Mouse (Mus musculus) heart, embryonic 16.5 days (tissue): ENCODE measurements around the gene Ptpn5. TPM values are rescaled to one million over a fixed set of nuclear protein-coding genes. Genes with fewer than 3 reads are reported as not detected.

Source experiments
- ATAC-seq: fragments of 200-750 bp; cut with Nextera tagmentation; replicated peaks from 2 replicates; pipeline ENCODE4 v1.8.0; 2017; ENCODE audit warnings: moderate number of reproducible peaks; ENCODE audit not compliant: insufficient read depth, low FRiP score; ENCODE audit errors: extremely low read depth
- H3K27ac ChIP-seq: fragments of 300-500 bp; sonication (generic); 2 replicates; pipeline ENCODE4 v1.5.1; 2014; ENCODE audit warnings: mild to moderate bottlenecking, low read length, control low read depth, moderate library complexity
- H3K27me3 ChIP-seq: fragments of 300-500 bp; sonication (generic); 2 replicates; pipeline ENCODE4 v1.6.1; 2014; ENCODE audit warnings: low read length, mixed read lengths; ENCODE audit not compliant: control insufficient read depth, insufficient read depth
- H3K36me3 ChIP-seq: fragments of 300-500 bp; sonication (generic); 2 replicates; pipeline ENCODE4 v1.6.1; 2014; ENCODE audit not compliant: control insufficient read depth, insufficient read depth
- H3K4me1 ChIP-seq: fragments of 300-500 bp; sonication (generic); 2 replicates; pipeline ENCODE4 v1.6.1; 2014; ENCODE audit warnings: low read length, mixed read lengths; ENCODE audit not compliant: control insufficient read depth, insufficient read depth
- H3K4me2 ChIP-seq: fragments of 300-500 bp; sonication (generic); 2 replicates; pipeline ENCODE4 v1.6.1; 2014; ENCODE audit warnings: low read depth, mild to moderate bottlenecking, control low read depth, low read length
- H3K4me3 ChIP-seq: fragments of 300-500 bp; sonication (generic); 2 replicates; pipeline ENCODE4 v1.5.1; 2014; ENCODE audit warnings: mild to moderate bottlenecking, control low read depth, low read length
- H3K9ac ChIP-seq: fragments of 300-500 bp; sonication (generic); 2 replicates; pipeline ENCODE4 v1.6.1; 2014; ENCODE audit warnings: low read length, control low read depth
- H3K9me3 ChIP-seq: fragments of 300-500 bp; sonication (generic); replicated peaks from 2 replicates; pipeline ENCODE4 v1.6.1; 2016; ENCODE audit warnings: low read length; ENCODE audit not compliant: control insufficient read depth
- WGBS: fragments of 180-500 bp; shearing (Covaris S2); extraction: QIAGEN DNeasy Blood & Tissue Kit; methylation state at CpG from one replicate; pipeline ENCODE4 v1.1.7; 2014; 5-methylcytosine and 5-hydroxymethylcytosine counted together
- polyA plus RNA-seq: library from polyadenylated mRNA; unstranded; fragments of >200 nt; fragmentation: Nextera tagmentation; extraction: Ambion mirVana; gene quantifications from 2 replicates; pipeline ENCODE4 v1.2.1, GENCODE M21; 2015

Gene Ptpn5
- polyA plus RNA-seq, 1 experiment from 2014 or later, result 0.29 TPM

DNA sequence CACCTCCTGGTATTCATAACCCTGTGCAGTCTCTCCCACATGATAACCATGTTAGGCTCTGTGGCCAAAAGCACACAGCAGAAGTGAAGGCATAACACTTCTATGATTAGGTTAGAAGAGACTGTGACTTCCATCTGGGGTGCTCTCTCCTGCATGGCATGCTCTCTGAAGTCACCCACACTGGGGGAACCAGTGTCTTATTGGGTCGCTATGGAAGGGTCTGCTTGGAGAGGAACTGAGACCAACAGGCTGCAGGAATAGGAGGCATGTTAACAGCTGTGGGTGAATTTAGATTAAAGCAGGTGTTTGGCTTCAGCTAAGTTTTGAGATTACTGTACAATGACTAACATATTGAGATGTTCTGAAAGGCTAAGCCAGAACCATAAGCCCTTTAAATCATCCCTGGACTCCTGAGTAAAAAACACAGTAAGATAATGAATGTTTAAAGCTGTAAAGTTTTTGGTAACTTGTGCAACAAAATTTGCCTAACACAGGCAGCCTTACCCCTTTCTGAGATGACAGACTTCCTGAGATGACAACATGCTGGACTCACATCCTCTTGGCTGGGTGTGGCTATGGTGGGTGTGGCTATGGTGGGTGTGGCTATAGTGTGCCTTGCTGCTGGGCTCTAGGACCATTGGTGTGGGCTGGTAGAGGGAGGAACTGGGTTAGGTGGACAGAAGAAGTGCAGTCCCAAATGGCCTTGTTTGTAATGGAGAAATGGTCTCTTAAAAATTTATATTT lies 29.6 kb downstream of the Ptpn5 start:
- Histone ChIP-seq H3K9me3 (no peaks in the 10 kb centered on the region), H3K27me3 (no peaks in the 10 kb centered on the region), H3K36me3 (no peaks in the 10 kb centered on the region), H3K4me3 (no peak overlapping the region), H3K27ac (no peak overlapping the region), H3K4me1 (no peaks in the 10 kb centered on the region), H3K9ac (no peak overlapping the region), H3K4me2 (no peak overlapping the region)
- no peak for ATAC-seq
- WGBS, result 68% methylated on average over 1 of the region's 1 CpGs

DNA sequence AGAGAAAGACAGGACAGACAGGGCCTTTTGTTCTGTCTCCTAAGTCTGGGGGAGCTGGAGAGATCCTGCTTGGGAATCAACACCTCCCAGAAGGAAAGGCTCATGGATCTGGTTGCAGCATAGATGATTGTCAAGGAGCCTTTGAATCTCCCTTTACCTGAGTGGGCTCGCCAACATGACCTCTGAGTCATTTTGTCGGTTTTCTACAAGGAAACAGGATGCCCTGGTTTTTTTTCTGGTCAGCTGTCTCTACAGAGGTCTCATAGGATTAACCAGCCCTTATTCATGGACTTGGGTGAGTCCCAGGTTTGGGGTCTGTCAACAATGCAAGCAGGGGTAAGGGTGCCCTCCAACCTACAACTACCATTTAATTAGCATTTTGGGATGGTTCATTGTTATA lies 30.5 kb downstream of the Ptpn5 start:
- no peak overlapping the region for H3K4me2 ChIP-seq
- H3K4me3 ChIP-seq, result no peak overlapping the region
- no peak for ATAC-seq
- H3K4me1 ChIP-seq, result no peaks in the 10 kb centered on the region
- no peak overlapping the region for H3K27ac ChIP-seq
- H3K9me3 ChIP-seq, result no peaks in the 10 kb centered on the region
- H3K27me3 ChIP-seq, result no peaks in the 10 kb centered on the region
- H3K36me3 ChIP-seq, result no peaks in the 10 kb centered on the region
- H3K9ac ChIP-seq, result no peak overlapping the region
- WGBS, result 53% methylated on average over 2 of the region's 2 CpGs

DNA sequence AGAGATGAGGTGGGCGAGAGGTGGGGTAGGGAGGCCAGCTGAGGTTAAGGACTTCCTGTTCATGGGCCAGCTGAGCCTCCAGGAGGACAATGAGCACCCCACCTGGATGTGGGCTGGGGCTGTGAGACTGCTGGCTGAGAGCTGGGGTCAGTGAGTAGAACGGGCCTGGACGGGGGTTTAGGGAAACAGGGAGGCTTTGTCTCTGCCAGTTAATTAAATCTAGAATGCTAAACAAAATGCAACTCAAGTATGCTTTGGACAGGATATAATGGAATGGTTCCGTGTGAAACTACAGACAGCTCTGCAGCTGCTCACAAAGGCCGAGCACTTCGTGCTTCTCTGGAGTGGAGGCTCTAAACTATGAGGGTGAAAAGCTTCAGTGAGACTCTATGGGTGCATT lies 32.9 kb downstream of the Ptpn5 start:
- no peaks in the 10 kb centered on the region for H3K4me1 ChIP-seq
- H3K36me3 ChIP-seq, result no peaks in the 10 kb centered on the region
- H3K9ac ChIP-seq, result no peak overlapping the region
- H3K9me3 ChIP-seq, result no peaks in the 10 kb centered on the region
- no peaks in the 10 kb centered on the region for H3K27me3 ChIP-seq
- no peak for ATAC-seq
- no peak overlapping the region for H3K4me2 ChIP-seq
- WGBS, result 62% methylated on average over 6 of the region's 6 CpGs
- H3K4me3 ChIP-seq, result no peak overlapping the region
- H3K27ac ChIP-seq, result no peak overlapping the region

DNA sequence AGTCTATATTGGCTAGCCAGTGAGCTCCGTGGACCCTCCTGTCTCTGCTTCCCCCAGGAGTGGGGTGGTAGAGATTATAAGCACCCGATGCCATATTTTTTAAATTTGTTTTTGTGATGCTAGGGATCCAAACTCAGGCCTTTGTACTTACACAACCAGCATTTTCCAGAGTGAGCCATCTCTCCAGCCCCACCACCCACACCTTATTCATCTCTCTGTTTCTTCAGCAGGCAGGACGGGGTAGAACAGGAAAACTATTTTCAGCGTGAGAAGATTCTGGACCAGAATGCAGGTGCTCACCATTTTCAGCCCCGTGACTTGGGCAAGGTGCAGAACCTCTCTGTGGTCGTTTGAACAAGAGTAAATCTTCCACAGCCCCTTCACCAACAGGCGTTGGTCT lies 34.2 kb downstream of the Ptpn5 start:
- no peak overlapping the region for H3K9ac ChIP-seq
- H3K4me3 ChIP-seq, result no peak overlapping the region
- no peak overlapping the region for H3K27ac ChIP-seq
- 76% methylated on average over 7 of the region's 7 CpGs for WGBS
- H3K4me1 ChIP-seq, result no peaks in the 10 kb centered on the region
- H3K4me2 ChIP-seq, result no peak overlapping the region
- H3K27me3 ChIP-seq, result no peaks in the 10 kb centered on the region
- no peaks in the 10 kb centered on the region for H3K36me3 ChIP-seq
- no peak for ATAC-seq
- no peaks in the 10 kb centered on the region for H3K9me3 ChIP-seq

DNA sequence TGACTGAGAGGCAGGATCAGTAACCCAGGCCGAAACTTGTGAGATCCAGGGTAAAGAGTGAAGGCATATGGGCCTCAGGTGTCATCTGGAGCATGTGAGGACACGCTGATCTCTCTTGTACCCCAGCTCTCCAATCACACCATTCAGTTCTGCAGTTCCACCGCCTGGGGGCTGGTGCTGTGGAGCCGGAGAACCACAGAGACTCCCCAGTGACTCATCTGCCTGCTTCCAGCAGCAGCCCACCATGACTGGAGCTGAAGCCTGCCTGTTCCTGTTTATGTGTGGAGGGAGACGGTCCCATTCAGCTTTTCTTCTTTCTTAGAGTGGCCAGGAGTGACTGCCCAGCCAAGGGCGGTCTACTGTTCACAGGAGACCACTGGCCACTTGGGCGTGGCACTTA lies 35.4 kb downstream of the Ptpn5 start:
- ATAC-seq, result no peak
- H3K9ac ChIP-seq, result no peak overlapping the region
- WGBS, result 57% methylated on average over 7 of the region's 7 CpGs
- no peaks in the 10 kb centered on the region for H3K9me3 ChIP-seq
- H3K4me3 ChIP-seq, result no peak overlapping the region
- H3K36me3 ChIP-seq, result no peaks in the 10 kb centered on the region
- H3K4me2 ChIP-seq, result no peak overlapping the region
- no peaks in the 10 kb centered on the region for H3K4me1 ChIP-seq
- H3K27me3 ChIP-seq, result no peaks in the 10 kb centered on the region
- no peak overlapping the region for H3K27ac ChIP-seq

DNA sequence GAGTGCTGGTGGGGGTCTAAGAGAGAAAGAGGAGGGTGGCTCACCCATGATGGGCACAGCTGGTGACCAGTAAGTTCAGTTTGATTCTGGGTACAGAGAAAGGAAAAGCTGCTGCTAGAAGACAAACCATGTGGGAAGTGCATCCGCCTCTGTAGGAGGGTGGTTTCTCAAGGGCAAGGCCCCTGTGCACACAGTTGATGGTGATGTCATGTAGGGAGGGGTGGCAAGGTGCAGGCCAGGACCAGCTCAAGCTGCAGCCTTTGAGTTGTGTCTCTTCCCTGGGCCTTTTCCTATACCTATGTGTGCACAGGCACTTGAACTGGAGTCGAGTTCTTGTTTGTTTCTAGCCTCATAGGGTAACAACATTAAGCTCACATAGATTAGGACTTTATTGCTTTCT lies 38.5 kb downstream of the Ptpn5 start:
- Histone ChIP-seq H3K4me1 (no peaks in the 10 kb centered on the region), H3K9ac (no peak overlapping the region), H3K27me3 (no peaks in the 10 kb centered on the region), H3K36me3 (no peaks in the 10 kb centered on the region), H3K27ac (no peak overlapping the region), H3K4me3 (no peak overlapping the region), H3K9me3 (no peaks in the 10 kb centered on the region), H3K4me2 (no peak overlapping the region)
- WGBS, result 54% methylated on average over 2 of the region's 2 CpGs
- ATAC-seq, result no peak

DNA sequence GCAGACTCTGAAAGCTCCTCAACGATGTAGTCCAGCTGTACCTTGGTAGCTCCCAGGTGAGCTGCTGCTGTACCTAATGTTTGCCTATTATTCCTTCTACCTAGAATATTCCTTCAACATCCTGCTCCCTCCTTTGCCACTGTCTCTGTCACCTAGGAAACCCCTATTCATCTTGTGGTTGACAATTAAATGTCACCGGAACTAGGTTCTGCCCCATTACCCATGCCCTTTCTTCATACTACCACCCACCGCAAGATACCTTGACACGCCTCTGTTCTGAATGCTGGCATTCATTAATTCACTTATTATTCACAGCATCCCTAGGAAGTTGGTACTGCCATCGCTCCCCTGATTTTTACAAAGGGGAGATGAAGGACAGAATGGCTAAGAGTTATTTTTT lies 39.5 kb downstream of the Ptpn5 start:
- Histone ChIP-seq H3K4me1 (no peaks in the 10 kb centered on the region), H3K27me3 (no peaks in the 10 kb centered on the region), H3K27ac (no peak overlapping the region), H3K4me3 (no peak overlapping the region), H3K4me2 (no peak overlapping the region), H3K36me3 (no peaks in the 10 kb centered on the region), H3K9me3 (no peaks in the 10 kb centered on the region), H3K9ac (no peak overlapping the region)
- no peak for ATAC-seq
- 82% methylated on average over 5 of the region's 5 CpGs for WGBS

DNA sequence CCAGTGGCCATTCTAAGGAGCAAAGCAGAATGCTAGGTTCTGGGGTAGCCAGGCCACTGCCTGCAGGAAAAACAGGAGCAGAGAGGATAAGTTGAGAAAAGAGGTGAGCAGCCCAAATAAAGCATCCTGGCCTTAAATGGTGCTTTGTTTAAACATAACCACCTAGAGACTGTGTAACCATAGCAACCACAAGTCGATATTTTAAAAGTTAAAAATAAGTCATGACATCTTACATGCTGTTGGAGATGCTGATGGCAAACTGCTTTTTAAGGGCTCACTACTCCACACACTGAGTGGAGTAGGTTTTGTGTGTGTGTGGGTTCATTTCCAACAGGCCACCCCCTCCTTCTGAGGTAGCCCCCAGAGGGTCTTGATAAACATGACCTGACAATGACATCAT lies 48.4 kb downstream of the Ptpn5 start:
- H3K27ac ChIP-seq, result no peak overlapping the region
- no peak overlapping the region for H3K4me3 ChIP-seq
- no peak overlapping the region for H3K9ac ChIP-seq
- no peaks in the 10 kb centered on the region for H3K27me3 ChIP-seq
- 0 out of 2 replicates have a peak, but pooled peaks cover 2% of the 10 kb centered on the region for H3K4me1 ChIP-seq
- 67% methylated on average over 1 of the region's 1 CpGs for WGBS
- H3K9me3 ChIP-seq, result no peaks in the 10 kb centered on the region
- H3K36me3 ChIP-seq, result no peaks in the 10 kb centered on the region
- ATAC-seq, result no peak
- no peak overlapping the region for H3K4me2 ChIP-seq

DNA sequence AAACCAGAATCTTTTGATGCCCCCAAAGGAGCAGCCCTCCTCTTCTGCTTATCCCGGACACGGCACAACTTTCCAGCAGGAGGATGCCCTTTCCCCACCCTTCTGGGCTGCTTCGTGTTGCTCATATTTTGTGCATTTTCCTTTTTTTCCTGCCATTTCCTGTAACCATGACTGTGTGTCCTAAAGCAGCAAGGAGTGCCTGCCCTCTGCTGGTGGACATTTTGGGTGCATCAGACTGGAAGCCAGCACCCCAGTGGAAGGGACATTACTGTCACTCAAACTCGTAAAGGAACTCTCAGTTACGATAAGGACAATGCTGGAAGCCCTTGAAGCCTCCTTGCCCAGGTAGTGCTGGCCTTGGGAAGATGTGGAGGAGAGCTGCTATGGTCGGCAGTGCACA lies 52.2 kb downstream of the Ptpn5 start:
- H3K4me3 ChIP-seq, result no peak overlapping the region
- H3K36me3 ChIP-seq, result no peaks in the 10 kb centered on the region
- H3K27me3 ChIP-seq, result no peaks in the 10 kb centered on the region
- WGBS, result 36% methylated on average over 6 of the region's 6 CpGs
- ATAC-seq, result no peak
- H3K4me2 ChIP-seq, result no peak overlapping the region
- no peak overlapping the region for H3K9ac ChIP-seq
- 0 out of 2 replicates have a peak, but pooled peaks cover 2% of the 10 kb centered on the region for H3K4me1 ChIP-seq
- no peak overlapping the region for H3K27ac ChIP-seq
- H3K9me3 ChIP-seq, result no peaks in the 10 kb centered on the region
